Mouse (Mus musculus) kidney, adult 18-20 months (tissue): ENCODE measurements around the gene Olfr1358.
"Not testable (repeated sequence)": the region's sequence is repeated elsewhere in the genome, so short reads cannot be mapped to it uniquely, and the experiment has no call there.

Source experiments
- DNase-seq: peaks from one replicate; pipeline ENCODE4 v3.0.0; 2021

Gene Olfr1358

DNA sequence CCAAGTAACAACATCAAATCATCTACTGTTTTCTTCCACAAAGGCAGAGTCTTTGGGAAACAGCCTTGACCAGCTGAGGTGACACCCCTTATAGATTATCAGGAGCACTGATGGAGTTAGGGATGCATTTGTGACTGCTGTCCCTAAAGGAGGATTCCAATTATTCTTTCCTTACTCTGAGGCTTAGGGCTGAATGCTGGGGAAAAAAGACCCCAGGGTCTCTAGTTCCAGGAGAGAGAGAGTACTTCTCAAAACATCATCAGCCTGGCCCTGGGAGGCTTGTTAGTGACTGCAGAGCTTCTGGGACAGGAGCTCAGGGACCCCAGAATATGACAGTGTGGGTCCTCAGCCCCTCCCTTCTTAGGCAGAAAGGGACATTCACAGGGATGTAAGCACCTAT lies at the start of gene Olfr1358:
TSS of gene Olfr1358 (plus strand) at position 301 of the 400 bp plus-strand sequence.
- DNase-seq, result no peak

GRCm38 (mm10) chr10:78467761-78468310 lies 49.4 kb upstream of the Olfr1358 start:
- no peak for DNase-seq

DNA sequence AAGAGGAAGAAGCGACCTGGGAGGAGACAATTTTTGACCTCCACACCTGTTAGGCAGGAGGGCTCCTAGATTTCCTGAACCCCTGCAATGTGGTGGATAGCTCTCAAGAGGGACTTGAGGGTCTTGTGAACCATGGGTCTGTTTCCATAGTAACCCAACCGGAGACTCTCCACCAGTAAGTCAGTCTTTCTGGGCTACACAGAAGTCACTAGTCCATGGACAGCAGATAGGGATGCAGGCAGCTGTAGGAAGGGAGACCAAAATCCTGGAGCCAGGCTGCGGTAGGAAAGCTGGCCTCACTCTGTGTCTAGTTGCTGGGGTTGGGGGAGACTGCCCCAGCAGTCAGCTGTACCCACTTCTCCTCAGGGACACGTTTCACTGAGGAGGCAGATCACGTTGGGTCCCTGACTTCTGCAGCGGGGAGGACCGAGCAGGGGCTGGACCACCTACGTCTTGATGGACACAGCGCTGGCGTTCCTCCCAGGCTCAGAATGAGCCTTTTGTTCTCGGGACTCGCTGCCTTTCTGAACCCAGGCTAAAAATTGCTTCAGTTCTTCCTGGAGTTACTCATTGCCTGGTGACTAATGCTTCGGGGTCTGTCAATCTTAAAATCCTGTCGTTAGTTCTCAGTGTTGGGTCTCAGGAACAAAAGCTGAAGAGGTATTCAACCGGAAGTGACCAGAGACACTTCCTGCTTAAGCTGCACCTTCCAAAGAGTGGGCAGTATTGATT lies 46.5 kb upstream of the Olfr1358 start:
- DNase-seq, result no peak

DNA sequence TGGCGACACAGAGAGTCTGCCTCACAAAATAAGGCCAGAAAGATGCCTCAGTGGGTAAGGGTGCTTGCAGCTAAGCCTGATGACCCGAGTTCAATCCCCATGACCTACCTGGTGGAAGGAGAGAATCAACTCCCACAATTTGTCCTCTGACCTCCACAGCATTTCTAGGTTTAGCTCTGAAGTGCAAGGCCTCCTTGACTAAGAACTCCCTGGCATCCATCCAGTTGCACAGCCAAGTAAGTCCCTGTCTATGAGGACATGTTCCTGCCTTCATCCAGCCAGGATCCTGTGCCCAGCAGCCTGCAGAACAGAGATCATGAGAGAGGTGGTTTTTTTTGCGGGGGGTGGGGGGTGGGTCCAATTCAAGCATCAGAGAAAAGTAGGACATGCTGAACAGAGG lies 45.2 kb upstream of the Olfr1358 start:
- DNase-seq, result no peak

DNA sequence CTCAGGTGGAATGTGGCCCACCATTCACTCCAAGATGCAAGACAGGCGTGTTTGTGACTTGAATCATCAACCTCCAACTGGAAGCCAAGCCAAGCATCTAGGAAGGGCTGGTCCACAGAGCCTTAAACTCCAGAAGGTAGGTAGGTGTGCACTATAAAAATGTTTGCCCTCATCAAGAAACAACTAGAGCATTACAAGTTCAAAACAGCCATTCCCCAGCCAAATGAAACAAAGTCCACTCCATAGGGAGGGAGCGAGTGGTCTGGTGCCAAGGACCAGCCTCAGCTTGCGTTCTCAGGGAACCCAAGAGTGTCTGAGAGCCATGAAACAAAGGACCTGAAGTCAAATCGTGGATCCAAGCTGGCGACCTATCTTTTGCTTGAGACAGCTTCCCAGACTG lies 43.8 kb upstream of the Olfr1358 start:
- DNase-seq, result peak; percentile 46

DNA sequence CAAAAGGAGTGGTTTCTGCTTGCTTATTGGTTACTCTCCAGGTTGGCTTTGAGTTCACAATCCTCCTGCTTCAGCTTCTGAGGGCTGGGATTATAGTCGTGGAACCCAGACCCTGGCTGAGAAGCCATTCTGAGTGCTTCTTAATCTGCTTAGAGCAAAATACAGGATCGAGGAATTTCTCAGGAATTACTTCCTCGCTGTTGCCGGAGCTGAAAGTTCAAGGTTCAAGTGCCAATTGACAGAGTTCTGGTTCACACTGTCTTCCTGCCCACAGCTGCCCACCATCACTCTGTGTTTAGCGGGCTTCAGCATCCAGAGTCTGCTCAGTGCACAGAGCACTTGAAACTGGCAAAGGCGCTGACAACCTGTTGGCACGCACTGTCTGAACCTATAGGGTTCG lies 42.5 kb upstream of the Olfr1358 start:
- peak; percentile 40 for DNase-seq

GRCm38 (mm10) chr10:78476821-78477220 lies 40.4 kb upstream of the Olfr1358 start:
- DNase-seq, result no peak

- peak; percentile 21 for DNase-seq
Measured at GRCm38 (mm10) chr10:78480954-78481927, 36.0 kb upstream of the Olfr1358 start.

- peak; percentile 66 for DNase-seq
Measured at GRCm38 (mm10) chr10:78481928-78482499, 35.2 kb upstream of the Olfr1358 start.

DNA sequence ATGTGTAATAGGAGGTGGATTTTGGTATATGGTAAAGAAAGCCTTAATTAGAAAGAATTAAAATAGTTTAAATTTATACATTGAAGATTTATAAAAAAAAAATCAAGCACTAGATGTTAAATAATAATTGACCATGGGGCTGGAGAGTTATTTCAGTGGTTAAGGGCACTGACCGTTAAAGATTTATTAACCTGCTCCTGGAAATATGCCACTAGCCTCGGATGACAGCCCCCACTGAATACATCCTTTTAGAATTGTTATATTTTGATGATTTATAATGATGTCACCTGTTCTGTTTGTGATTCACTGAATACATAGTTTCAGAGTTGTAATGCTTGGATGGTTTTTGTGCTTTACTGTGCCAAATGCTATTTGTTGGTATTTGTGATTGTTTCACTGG lies 31.9 kb upstream of the Olfr1358 start:
- DNase-seq, result not testable (repeated sequence)

DNA sequence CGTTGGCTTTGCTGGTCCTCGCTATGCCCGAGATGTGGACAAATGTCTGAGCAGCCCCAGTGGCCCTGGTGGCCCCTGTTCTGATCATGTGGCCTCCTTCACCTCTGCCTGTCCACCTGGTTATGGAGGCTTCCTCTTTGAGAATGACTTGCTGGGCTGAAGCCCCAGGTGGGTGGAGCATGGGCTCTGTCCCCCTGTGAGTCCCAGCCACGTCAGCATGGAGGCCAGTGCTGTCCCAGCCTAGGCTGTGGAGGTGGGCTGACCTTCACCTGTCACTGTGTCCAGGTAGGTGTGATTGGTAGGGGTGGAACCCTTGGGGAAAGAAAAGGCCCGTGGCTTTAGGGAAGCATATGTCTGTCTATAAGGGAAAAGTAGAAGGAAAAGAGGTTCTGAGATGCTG lies 30.4 kb upstream of the Olfr1358 start:
- DNase-seq, result no peak

- DNase-seq, result peak; percentile 87
Measured at GRCm38 (mm10) chr10:78487431-78488086, 29.7 kb upstream of the Olfr1358 start.

DNA sequence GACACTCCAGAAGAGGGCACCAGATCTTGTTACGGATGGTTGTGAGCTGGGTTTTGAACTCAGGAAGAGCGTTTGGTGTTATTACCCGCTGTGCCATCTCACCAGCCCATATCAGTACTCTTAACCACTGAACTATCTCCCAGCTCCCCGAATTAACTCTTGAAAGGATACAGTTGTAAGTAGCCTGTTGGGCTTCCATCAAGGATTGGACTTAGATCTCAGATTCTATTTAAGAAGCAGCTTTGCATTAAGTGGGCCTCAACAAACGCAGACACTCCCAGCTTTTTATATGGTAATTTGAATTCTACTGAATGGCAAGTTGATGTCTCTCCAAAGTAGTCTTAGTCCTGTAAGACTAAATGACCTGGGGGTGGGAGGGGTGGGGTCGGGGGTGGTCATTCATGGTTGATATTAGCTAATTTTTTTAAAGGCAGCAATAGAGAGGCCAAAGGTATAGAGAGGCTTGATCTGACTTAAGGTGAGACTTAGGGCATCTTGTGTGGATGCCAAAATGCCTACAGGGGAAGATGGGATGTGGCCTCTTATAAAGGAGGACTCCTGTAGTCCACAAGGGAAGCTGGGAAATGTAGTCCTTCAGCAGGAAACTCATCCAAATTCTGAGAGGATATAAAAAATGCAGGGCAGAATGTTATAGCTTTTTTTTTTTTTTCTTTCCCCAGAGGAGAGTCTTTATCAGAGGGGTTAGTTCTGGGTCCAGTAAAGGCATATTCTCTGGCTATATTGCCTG lies 14.1 kb upstream of the Olfr1358 start:
- DNase-seq, result no peak

GRCm38 (mm10) chr10:78519792-78520191 lies 2.6 kb downstream of the Olfr1358 start:
- no peak for DNase-seq

GRCm38 (mm10) chr10:78520260-78521005 lies 3.2 kb downstream of the Olfr1358 start:
- DNase-seq, result peak; percentile 15

DNA sequence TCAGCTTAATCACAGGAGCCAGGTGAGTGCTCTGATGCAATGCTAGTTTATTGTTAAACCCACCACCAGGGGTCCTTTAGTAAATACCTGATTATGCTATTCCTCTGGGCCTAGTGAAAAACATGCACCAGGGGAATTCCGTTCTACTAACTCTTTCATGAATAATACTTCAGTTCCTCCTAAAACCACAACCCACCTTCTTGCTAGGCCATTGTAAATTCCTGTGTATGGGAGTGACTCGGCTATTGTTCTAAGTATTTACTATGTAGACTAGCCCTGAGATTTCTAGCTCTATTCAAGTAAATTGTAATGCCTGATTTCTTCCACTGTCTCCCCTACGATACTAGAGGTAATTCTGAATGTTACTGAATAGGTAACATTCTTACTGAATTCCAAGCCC lies 7.8 kb downstream of the Olfr1358 start:
- not testable (repeated sequence) for DNase-seq

GRCm38 (mm10) chr10:78525511-78525910 lies 8.3 kb downstream of the Olfr1358 start:
- peak; percentile 14 for DNase-seq

- DNase-seq, result peak; percentile 31
Measured at GRCm38 (mm10) chr10:78540943-78541342, 23.7 kb downstream of the Olfr1358 start.

GRCm38 (mm10) chr10:78565070-78565469 lies 47.8 kb downstream of the Olfr1358 start:
- DNase-seq, result no peak

- no peak for DNase-seq
Measured at GRCm38 (mm10) chr10:78569191-78569590, 52.0 kb downstream of the Olfr1358 start.

DNA sequence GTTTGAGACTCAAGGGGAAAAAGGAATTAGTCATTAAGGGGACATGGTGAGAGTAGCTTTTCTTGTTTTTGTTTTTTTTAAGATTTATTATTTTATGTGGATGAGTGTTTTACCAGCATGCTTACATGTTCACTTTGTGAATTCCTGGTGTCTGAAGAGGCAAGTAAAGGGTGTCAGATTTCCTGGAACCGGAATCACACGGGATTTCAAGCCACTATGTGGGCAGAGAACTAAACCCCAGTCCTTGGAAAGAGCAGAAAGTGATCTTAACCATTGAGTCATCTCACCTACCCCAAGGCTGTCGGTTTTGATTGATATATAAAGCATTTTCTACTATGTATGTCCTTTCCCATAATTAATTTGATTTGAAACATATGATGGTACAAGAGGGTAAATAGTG lies 52.5 kb downstream of the Olfr1358 start:
- no peak for DNase-seq
